Mouse (Mus musculus) kidney, embryonic 16.5 days (tissue): ENCODE measurements at regions not wholly inside any gene's neighbourhood (a gene's known extent, or its start where the extent isn't known, plus 50 kb on each side); places are given as distances from the start of the nearest gene placed in this dataset.

Source experiments
- ATAC-seq: fragments of 200-750 bp; cut with Nextera tagmentation; 2 replicates; pipeline ENCODE4 v1.8.0; 2017; ENCODE audit warnings: moderate TSS enrichment; ENCODE audit not compliant: low FRiP score, low TSS enrichment
- H3K27ac ChIP-seq: fragments of 300-500 bp; sonication (generic); 2 replicates; pipeline ENCODE4 v1.5.1; 2014; ENCODE audit warnings: low read length
- H3K27me3 ChIP-seq: fragments of 300-500 bp; sonication (generic); 2 replicates; pipeline ENCODE4 v1.6.1; 2014; ENCODE audit warnings: low read length, control low read depth, mixed read lengths; ENCODE audit not compliant: insufficient read depth
- H3K36me3 ChIP-seq: fragments of 300-500 bp; sonication (generic); 2 replicates; pipeline ENCODE4 v1.6.1; 2014; ENCODE audit warnings: low read length, control low read depth, mixed read lengths; ENCODE audit not compliant: insufficient read depth
- H3K4me1 ChIP-seq: fragments of 300-500 bp; sonication (generic); 2 replicates; pipeline ENCODE4 v1.6.1; 2014; ENCODE audit warnings: low read length, control low read depth, mixed read lengths; ENCODE audit not compliant: insufficient read depth
- H3K4me2 ChIP-seq: fragments of 300-500 bp; sonication (generic); replicated peaks from 2 replicates; pipeline ENCODE4 v1.6.1; 2014; ENCODE audit warnings: low read depth, low read length
- H3K4me3 ChIP-seq: fragments of 300-500 bp; sonication (generic); 2 replicates; pipeline ENCODE4 v1.5.1; 2014; ENCODE audit warnings: mild to moderate bottlenecking, low read length
- H3K9ac ChIP-seq: fragments of 300-500 bp; sonication (generic); replicated peaks from 2 replicates; pipeline ENCODE4 v1.6.1; 2014; ENCODE audit warnings: low read length
- H3K9me3 ChIP-seq: fragments of 300-500 bp; sonication (generic); 2 replicates; pipeline ENCODE4 v1.6.1; 2016; ENCODE audit warnings: low read length, control low read depth
- WGBS: fragments of 180-500 bp; shearing (Covaris S2); extraction: QIAGEN DNeasy Blood & Tissue Kit; methylation state at CpG from one replicate; pipeline ENCODE4 v1.1.7; 2014; 5-methylcytosine and 5-hydroxymethylcytosine counted together

DNA sequence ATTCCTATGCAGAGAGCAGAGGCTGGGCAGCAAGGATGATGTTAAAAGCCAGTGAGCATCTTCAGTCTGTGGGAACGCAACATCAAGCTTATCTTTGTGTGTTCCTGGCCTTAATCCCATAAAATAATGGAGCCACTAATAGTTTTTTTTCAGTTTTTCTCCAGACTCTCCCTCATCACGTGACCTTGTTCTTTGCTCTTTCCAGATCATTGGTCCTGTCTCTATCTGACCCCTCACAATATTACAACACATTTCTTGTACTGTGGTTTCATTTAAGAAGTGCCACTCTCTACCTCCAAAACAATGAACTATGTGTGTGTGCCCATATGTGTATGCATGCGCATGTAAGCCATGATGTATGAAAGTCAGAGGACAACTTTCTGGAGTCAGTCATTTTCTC is 429.3 kb downstream of the Ets1 start:
- H3K9ac ChIP-seq: no peak overlapping the region
- no peaks in the 10 kb centered on the region for H3K9me3 ChIP-seq
- H3K27ac ChIP-seq: no peak overlapping the region
- no peaks in the 10 kb centered on the region for H3K27me3 ChIP-seq
- H3K4me3 ChIP-seq: no peak overlapping the region
- H3K4me2 ChIP-seq: no peak overlapping the region
- WGBS: 88% methylated on average over 3 of the region's 3 CpGs
- ATAC-seq: no peak
- no peaks in the 10 kb centered on the region for H3K4me1 ChIP-seq
- no peaks in the 10 kb centered on the region for H3K36me3 ChIP-seq

DNA sequence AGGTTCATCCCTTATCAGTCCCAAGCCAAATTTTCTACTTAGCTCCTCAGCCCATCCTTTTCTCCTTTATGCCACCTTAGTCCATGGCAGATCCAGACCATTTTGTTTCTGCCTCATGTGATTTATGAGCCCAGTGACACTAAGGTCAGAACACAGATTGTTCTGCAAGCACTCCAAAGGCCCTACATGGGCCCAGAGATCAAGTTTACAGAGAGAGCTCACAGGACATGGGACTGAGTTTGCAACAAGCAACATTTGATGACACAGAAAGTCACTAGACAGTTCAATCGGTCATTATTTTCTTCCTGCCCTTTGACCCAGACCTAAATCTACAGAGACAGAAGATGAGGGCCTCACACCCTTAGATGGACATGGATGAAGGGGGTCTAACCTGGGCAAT is 431.5 kb downstream of the Ets1 start:
- H3K27ac ChIP-seq: no peak overlapping the region
- no peaks in the 10 kb centered on the region for H3K27me3 ChIP-seq
- H3K4me1 ChIP-seq: no peaks in the 10 kb centered on the region
- no peaks in the 10 kb centered on the region for H3K9me3 ChIP-seq
- H3K4me3 ChIP-seq: no peak overlapping the region
- H3K4me2 ChIP-seq: no peak overlapping the region
- H3K9ac ChIP-seq: no peak overlapping the region
- WGBS: 79% methylated on average over 1 of the region's 1 CpGs
- no peak for ATAC-seq
- H3K36me3 ChIP-seq: no peaks in the 10 kb centered on the region

- Histone ChIP-seq H3K4me1 (no peaks in the 10 kb centered on the region), H3K9ac (no peak overlapping the region), H3K36me3 (no peaks in the 10 kb centered on the region), H3K27me3 (no peaks in the 10 kb centered on the region), H3K4me3 (no peak overlapping the region), H3K27ac (no peak overlapping the region), H3K9me3 (no peaks in the 10 kb centered on the region), H3K4me2 (no peak overlapping the region)
- no peak for ATAC-seq
- 71% methylated on average over 3 of the region's 3 CpGs for WGBS
Observed at GRCm38 (mm10) chr9:33070116-33070515, 434.1 kb downstream of the Ets1 start.

GRCm38 (mm10) chr9:33080271-33080670 is 444.2 kb downstream of the Ets1 start:
- WGBS: 45% methylated on average over 3 of the region's 3 CpGs
- no peaks in the 10 kb centered on the region for H3K27me3 ChIP-seq

DNA sequence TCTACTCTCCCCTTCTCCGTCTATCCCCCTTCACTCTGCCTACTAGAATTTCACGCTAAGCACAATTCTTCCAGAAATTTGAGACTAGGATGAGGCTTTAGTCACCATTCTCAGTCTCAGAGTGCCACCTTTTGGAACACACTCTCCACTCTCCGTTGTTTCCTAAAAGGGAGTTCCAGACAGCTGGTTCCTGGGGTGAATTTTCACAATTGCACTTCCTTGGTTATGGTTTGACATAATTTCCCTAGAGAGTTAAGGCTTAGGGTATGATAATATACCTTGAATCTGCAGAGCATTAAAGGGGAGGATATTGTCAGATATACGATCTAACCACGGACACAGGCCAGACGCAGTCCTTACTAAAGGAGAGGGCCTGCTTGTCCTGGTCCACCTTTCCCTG is 444.8 kb downstream of the Ets1 start:
- H3K4me3 ChIP-seq: no peak overlapping the region
- H3K27ac ChIP-seq: no peak overlapping the region
- ATAC-seq: no peak
- no peak overlapping the region for H3K9ac ChIP-seq
- H3K9me3 ChIP-seq: no peaks in the 10 kb centered on the region
- H3K4me1 ChIP-seq: peaks cover 4% of the 10 kb centered on the region; the same call in 1 of the 2 replicates
- no peaks in the 10 kb centered on the region for H3K27me3 ChIP-seq
- 25% methylated on average over 6 of the region's 6 CpGs for WGBS
- H3K36me3 ChIP-seq: no peaks in the 10 kb centered on the region
- no peak overlapping the region for H3K4me2 ChIP-seq

More at GRCm38 (mm10) chr9:33080271-33080670, 444.2 kb downstream of the Ets1 start:
- no peaks in the 10 kb centered on the region for H3K9me3 ChIP-seq
- ATAC-seq: no peak
- no peaks in the 10 kb centered on the region for H3K36me3 ChIP-seq
- no peak overlapping the region for H3K9ac ChIP-seq
- H3K4me3 ChIP-seq: no peak overlapping the region
- peaks cover 4% of the 10 kb centered on the region; the same call in 1 of the 2 replicates for H3K4me1 ChIP-seq
- H3K4me2 ChIP-seq: no peak overlapping the region
- no peak overlapping the region for H3K27ac ChIP-seq

DNA sequence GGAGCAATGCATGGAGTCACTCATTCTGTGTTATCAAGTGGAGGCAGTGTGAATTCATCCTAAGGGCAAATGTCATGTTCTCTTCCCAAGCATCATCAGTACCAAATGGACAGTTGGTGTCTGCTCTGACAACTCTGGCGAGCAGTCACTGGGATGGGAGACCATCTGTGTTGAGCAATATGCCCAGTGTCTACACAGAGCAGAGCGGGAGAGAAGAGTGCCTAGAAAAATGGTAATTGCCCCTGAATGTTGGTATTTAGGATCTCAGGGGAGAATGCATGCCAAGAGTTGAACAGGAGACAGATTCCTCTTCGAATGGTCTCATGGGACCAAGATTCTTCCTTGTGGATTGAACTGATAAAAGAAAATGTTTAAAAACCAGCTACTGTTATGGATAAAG is 454.0 kb downstream of the Ets1 start:
- H3K4me3 ChIP-seq: no peak overlapping the region
- no peaks in the 10 kb centered on the region for H3K27me3 ChIP-seq
- no peak overlapping the region for H3K4me2 ChIP-seq
- no peaks in the 10 kb centered on the region for H3K36me3 ChIP-seq
- WGBS: 79% methylated on average over 3 of the region's 3 CpGs
- no peaks in the 10 kb centered on the region for H3K9me3 ChIP-seq
- H3K4me1 ChIP-seq: no peaks in the 10 kb centered on the region
- no peak overlapping the region for H3K27ac ChIP-seq
- H3K9ac ChIP-seq: no peak overlapping the region
- no peak for ATAC-seq

GRCm38 (mm10) chr9:33091664-33092063 is 455.6 kb downstream of the Ets1 start:
- Histone ChIP-seq H3K4me2 (no peak overlapping the region), H3K9me3 (no peaks in the 10 kb centered on the region), H3K9ac (no peak overlapping the region), H3K27me3 (no peaks in the 10 kb centered on the region), H3K36me3 (no peaks in the 10 kb centered on the region), H3K4me3 (no peak overlapping the region), H3K4me1 (no peaks in the 10 kb centered on the region), H3K27ac (no peak overlapping the region)
- ATAC-seq: no peak
- 81% methylated on average over 3 of the region's 3 CpGs for WGBS

GRCm38 (mm10) chr9:33095654-33096053 is 459.6 kb downstream of the Ets1 start:
- H3K4me3 ChIP-seq: no peak overlapping the region
- no peak overlapping the region for H3K9ac ChIP-seq
- no peaks in the 10 kb centered on the region for H3K36me3 ChIP-seq
- no peak overlapping the region for H3K27ac ChIP-seq
- whole genome bisulfite sequencing: 1% methylated on average over 3 of the region's 3 CpGs
- no peak for ATAC-seq
- no peaks in the 10 kb centered on the region for H3K27me3 ChIP-seq
- no peak overlapping the region for H3K4me2 ChIP-seq
- no peaks in the 10 kb centered on the region for H3K9me3 ChIP-seq
- no peaks in the 10 kb centered on the region for H3K4me1 ChIP-seq

GRCm38 (mm10) chr9:33101206-33101605 is 465.2 kb downstream of the Ets1 start:
- no peak overlapping the region for H3K9ac ChIP-seq
- H3K27me3 ChIP-seq: no peaks in the 10 kb centered on the region
- no peak overlapping the region for H3K4me3 ChIP-seq
- ATAC-seq: no peak
- 0 out of 2 replicates have a peak overlapping the region, but pooled peaks have one; percentile 27 for H3K27ac ChIP-seq
- no peaks in the 10 kb centered on the region for H3K36me3 ChIP-seq
- H3K9me3 ChIP-seq: no peaks in the 10 kb centered on the region
- no peaks in the 10 kb centered on the region for H3K4me1 ChIP-seq
- WGBS: 62% methylated on average over 3 of the region's 3 CpGs
- H3K4me2 ChIP-seq: no peak overlapping the region

DNA sequence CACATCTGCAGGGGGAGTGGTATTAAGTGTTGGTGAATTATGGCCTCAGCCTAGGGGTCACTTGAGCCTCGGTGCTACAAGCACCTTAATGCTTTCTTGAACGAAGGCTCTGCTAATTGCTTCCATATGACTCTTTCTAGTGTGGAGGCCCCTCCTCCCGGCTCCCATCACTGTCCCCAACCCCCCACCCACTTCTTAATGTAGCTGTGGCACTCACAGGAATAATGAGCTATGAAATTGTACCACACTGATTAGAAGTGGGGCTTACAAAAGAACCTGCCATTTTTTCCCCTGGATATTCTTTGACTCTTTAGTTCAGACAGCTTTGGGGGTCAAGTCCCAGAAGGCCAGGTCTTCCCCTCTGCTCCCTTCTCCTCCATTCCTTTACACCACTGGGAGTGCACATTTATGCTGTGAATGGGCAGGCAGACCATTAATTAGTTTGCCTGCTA is 468.6 kb downstream of the Ets1 start:
- no peaks in the 10 kb centered on the region for H3K27me3 ChIP-seq
- no peak for ATAC-seq
- no peaks in the 10 kb centered on the region for H3K9me3 ChIP-seq
- H3K4me2 ChIP-seq: no peak overlapping the region
- H3K27ac ChIP-seq: no peak overlapping the region
- H3K4me1 ChIP-seq: no peaks in the 10 kb centered on the region
- H3K36me3 ChIP-seq: no peaks in the 10 kb centered on the region
- H3K9ac ChIP-seq: no peak overlapping the region
- 10% methylated on average over 3 of the region's 3 CpGs for WGBS
- H3K4me3 ChIP-seq: no peak overlapping the region
